Mouse (Mus musculus): ENCODE results near the gene Dixdc1.
"Not testable (repeated sequence)": the region's sequence is repeated elsewhere in the genome, so short reads cannot be mapped to it uniquely, and the experiment has no call there.

The Dixdc1 gene

DNA sequence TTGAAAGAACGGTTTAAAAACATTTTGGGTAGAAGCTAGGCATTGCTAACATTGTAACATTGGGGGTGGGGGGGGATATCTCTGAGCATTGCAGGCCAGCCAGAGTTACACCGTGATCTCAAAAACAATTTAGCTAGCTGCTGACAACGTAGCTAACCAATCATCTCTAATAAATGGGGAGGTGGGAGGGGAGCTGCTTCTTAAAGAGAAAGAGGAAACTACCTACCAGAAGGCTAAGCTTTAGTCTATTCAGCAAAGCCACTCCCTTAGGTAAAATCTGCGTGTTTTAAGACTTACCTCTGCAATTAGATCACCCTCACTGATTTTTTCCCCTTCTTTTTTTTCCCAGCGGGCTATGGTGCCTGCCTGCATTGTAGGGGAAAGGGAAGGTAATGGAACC is 80.9 kb downstream of the Dixdc1 start:
- peak; percentile 12 for DNase-seq (ENCODE audit: low read depth)

DNA sequence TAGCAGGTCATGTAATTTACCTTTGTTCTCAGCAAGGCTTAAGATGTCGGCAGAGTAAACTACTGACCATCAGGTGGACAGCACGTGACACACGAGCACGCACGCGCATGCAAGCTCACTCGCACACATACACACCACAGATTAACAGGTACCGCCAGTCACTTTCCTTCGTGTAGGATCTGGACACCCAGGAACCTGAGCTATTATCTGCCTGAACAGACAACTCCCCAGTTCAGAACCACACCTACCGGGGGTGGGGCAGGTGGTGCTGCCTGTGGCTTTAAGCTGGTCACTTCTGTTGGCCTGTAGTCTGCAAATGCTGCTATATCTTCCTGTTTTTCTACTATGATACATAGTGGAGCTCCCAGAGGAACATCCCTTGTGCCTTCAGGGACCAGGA is 88.8 kb downstream of the Dixdc1 start:
- DNase-seq (ENCODE audit: low read depth), result no peak

DNA sequence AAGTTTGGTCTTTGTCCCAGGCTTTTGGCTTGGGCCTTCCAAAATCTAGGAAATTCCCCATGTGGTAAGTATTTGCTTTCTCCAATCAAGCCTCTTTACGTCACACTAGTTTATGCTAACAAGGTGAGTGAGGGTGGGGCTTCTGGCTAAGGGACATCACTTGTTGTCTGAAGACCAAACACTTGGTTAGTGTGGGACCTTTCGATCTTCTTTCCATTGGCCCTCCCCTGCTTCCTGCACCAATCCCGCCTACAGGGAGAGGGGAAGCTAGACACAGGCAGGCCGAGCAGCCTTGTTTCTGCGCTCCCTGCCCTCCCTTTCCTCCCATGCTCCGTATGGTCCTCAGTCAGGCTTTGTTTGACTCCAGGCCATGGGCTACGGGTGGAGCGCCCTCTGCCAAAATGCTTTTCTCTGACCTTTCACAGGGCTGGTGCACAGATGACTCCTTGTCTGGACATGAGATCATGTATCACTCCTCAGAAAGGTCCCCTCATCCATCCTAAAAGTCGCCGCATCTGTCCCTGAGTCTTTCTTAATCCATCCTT is 92.4 kb downstream of the Dixdc1 start:
- no peak for DNase-seq (ENCODE audit: low read depth)

- DNase-seq (ENCODE audit: low read depth), result no peak
Observed at GRCm38 (mm10) chr9:50634270-50634669, 105.0 kb downstream of the Dixdc1 start.

DNA sequence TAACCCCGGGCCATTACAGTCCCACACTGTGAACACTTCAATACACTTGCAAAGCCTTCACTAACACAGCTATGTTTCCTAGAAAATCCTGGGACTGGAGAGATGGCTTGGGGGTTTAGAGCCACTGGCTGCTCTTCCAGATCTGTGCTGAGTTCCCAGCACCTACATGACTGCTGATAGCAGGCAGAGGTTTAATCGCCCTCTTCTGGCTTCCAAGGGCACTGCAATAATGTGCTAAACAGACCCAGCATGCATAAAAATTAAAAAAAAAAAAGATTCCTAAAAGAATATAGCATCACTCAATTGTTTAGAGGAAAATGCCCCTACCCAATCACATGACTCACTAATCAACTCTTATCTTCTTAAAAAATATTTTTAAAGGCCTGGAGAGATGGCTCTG is 106.3 kb downstream of the Dixdc1 start:
- DNase-seq (ENCODE audit: low read depth), result peak; percentile 41

GRCm38 (mm10) chr9:50632016-50632688 is 107.2 kb downstream of the Dixdc1 start:
- DNase-seq (ENCODE audit: low read depth), result no peak

- not testable (repeated sequence) for DNase-seq (ENCODE audit: low read depth)
Observed at GRCm38 (mm10) chr9:50630903-50631302, 108.4 kb downstream of the Dixdc1 start.

GRCm38 (mm10) chr9:50617794-50618330 is 121.5 kb downstream of the Dixdc1 start:
- DNase-seq (ENCODE audit: low read depth), result no peak

DNA sequence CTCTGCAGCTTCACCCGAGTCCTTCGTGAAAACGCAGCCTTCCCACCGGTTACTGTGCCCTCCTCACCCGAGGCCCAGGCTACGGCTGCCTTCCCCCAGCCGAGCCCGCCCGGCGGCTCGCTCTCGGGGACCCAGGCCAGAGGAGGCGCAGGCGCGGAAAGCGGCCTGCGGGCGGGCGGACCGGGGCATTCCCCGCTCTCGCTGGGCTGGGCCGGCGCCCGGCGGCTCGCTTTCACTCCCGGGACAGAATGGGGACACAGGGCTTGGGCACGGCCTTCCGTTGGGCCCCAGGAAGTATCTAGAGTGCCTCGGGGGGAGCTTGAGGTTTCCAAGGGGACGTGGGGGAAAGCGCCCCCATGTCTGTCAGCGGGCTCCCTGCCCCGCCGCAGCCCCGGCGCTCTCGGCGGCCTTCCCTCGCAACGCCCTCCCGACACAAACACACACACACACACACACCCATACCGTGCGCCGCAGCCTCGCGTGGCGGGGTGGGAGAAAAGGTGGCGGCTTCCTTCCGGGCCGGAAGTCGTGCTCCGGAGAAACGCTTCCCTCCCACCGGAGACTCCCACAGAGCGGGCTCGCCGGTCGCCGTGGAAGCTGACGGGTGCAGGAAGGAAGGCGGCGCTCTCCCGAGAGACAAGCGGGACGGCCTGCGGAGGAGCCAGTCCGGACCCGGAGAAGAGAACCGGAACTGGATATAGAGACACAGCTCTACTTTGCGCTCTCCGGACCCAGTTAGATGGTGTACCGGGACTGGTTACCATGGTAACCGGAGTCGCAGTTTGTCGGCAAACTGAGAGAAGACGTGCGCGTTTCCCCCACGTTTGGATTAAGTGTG is 122.3 kb downstream of the Dixdc1 start, which contains the start of the genes Pih1d2 and Nkapd1:
Gene Pih1d2 (plus strand): TSS at position 556 of the 838 bp plus-strand sequence.
Gene Nkapd1 (minus strand): TSS at position 699 of the 838 bp plus-strand sequence.
- peak; percentile 97 for DNase-seq (ENCODE audit: low read depth)

GRCm38 (mm10) chr9:50616161-50616560 is 123.2 kb downstream of the Dixdc1 start:
- no peak for DNase-seq (ENCODE audit: low read depth)

Data from naive thymus-derived CD4-positive, alpha-beta T cell, adult 2 months (primary cell).